Mouse (Mus musculus) megakaryocyte progenitor cell, adult 5-6 weeks (primary cell): Measurements from ENCODE around the gene Pnmal2. TPM values are rescaled to one million over a fixed set of nuclear protein-coding genes. Genes with fewer than 3 reads are reported as not detected.

Source experiments
- ATAC-seq: replicated peaks from 2 replicates; pipeline ENCODE4 v1.8.0; 2016; ENCODE audit warnings: mild to moderate bottlenecking, moderate TSS enrichment, inconsistent platforms; ENCODE audit not compliant: poor library complexity
- total RNA-seq, 2 experiments: library from RNA; stranded (forward) in 1 of 2; stranded (reverse) in 1 of 2; fragments of 157-497, 149-512 nt in 1 of 2; fragments of 200-1000 nt in 1 of 2; gene quantifications; 2 replicates each; pipeline versions ENCODE4 v1.2.3 to v1.2.4; 2015 to 2017

Gene Pnmal2
- not detected in 2 replicates for total RNA-seq (2015)
- total RNA-seq (2017), result 0.20 TPM in 1 of 2 replicates, not detected in the other

DNA sequence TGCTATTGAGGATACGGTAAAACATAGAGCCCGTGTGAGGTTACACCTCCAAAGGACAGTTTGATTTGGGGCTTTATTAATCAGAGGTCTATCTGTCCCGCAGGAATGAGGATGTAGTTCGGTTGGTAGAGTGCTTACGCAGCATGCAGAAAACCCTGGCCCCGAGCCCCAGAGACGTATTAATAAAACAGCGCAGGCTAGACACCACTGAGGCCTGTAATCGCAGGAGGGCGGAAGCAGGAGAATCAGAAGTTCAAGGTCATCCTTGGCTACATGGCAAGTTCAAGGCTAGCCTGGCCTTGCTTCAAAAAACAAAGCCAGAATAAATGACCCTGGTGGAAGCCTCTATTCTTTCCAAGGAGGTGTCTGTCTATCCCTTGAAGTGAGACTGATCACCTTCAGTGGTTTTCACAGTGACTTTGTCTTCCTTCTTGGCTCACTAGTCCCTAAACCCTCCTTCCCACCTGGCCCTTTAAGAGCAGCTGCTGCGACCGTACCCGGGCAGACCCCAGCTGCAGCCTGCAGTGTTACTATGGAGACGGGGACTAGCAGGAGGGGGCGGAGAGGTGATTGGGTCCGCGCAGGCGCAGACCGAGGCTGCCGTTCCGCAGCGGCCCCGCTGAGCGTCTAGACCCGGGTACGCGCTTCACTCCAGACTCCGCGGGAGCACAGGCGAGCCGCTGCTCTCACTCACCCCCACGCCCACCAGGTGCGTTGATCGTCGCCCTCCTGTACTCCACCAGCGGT is at the start of gene Pnmal2:
Gene Pnmal2 (plus strand): TSS at position 622 of the 747 bp plus-strand sequence.
- ATAC-seq, result peak; percentile 72

DNA sequence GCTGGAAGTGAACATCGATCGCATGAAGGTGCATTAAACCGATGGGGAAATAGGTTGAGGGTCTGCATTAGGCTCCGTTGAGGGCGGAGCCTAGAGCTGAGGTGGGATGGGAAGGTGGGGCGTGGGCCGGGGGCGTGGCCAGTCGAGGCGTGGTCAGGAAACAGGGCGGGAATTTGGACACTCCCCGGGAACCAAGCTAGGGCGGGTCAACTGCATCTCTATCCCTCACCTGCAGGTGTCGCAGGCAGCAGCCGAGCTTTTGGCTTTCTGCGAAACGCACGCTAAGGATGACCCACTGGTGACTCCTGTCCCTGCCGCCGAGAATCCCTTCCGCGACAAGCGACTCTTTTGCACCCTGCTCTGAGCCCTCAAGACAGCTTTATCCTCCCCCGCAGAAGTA is 49.5 kb upstream of the Pnmal2 start:
- peak; percentile 71 for ATAC-seq

DNA sequence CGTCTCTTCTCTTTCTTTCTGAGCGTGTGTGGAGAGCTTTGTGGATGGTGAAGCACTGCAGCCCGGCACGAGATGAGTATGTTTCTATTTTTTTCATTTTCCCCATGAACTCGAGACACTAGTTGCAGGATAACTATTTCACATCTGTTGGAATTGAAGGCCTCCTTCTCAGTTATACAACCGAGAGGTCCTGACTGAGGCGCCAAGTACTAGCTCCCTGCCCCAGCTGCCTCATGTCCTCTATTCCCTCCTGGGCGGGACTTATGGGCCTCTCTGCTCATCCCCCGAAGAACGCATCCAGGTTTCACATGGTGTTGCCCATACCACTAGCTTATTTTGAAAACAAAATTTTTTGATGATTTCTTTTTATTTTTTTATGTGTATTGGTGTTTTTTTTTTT is 49.0 kb upstream of the Pnmal2 start:
- ATAC-seq, result no peak

GRCm38 (mm10) chr7:16900526-16900925 is 44.0 kb upstream of the Pnmal2 start:
- ATAC-seq, result no peak

GRCm38 (mm10) chr7:16903439-16903955 is 41.0 kb upstream of the Pnmal2 start:
- ATAC-seq, result peak; percentile 47

DNA sequence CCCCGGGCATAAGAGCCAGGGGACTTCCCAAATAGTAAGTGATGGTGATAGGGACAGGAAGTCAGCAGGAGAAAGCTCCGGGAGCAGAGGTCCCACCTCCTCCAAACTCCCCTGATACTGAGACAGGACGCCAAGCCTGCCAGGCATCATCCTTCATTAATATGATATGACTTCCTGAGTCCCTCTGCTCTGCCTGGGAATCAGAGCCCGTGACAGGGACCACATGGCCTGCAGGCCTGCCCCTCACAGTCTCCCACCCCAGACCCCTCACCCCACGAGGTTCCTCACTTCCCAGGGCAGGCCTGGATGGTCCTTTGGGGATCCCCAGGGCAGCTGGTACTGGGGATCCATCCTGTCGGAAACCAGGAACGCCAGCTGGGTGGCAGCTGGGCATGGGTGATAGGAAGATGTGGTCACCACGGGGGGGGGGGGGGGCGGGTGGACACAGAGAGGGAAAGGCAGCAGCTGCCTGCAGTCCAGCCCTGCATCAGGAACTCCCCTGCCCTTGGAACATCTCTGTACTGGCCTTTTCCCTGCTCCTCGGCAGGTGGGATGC is 40.3 kb upstream of the Pnmal2 start:
- ATAC-seq, result no peak

GRCm38 (mm10) chr7:16905491-16906021 is 38.9 kb upstream of the Pnmal2 start:
- ATAC-seq, result peak; percentile 23; the same call in 1 of the 2 replicates

GRCm38 (mm10) chr7:16906281-16906680 is 38.2 kb upstream of the Pnmal2 start, which contains the start of gene Ptgir:
Gene Ptgir (plus strand): TSS chr7:16906490.
- ATAC-seq, result peak; percentile 12; the same call in 1 of the 2 replicates

DNA sequence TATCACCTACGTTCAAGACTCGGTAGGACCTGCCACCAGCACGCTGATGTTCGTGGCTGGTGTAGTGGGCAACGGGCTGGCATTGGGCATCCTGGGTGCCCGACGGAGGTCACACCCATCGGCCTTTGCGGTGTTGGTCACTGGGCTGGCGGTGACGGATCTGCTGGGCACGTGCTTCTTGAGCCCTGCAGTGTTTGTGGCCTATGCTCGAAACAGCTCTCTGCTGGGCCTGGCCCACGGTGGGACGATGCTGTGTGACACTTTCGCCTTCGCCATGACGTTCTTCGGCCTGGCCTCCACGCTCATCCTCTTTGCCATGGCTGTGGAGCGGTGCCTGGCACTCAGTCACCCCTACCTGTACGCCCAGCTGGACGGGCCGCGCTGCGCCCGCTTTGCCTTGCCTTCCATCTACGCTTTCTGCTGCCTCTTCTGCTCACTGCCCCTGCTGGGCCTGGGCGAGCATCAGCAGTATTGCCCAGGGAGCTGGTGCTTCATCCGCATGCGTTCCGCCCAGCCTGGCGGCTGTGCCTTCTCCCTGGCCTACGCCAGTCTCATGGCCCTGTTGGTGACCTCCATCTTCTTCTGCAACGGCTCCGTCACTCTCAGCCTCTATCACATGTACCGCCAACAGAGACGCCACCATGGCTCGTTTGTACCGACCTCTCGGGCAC is 37.5 kb upstream of the Pnmal2 start:
- no peak for ATAC-seq

- ATAC-seq, result 0 out of 2 replicates have a peak, but pooled peaks have one; percentile 7
These were observed 36.6 kb upstream of the Pnmal2 start for GRCm38 (mm10) chr7:16907842-16908241.

GRCm38 (mm10) chr7:16908367-16908766 is 36.1 kb upstream of the Pnmal2 start:
- peak; percentile 17 for ATAC-seq

GRCm38 (mm10) chr7:16908859-16909258 is 35.6 kb upstream of the Pnmal2 start:
- ATAC-seq, result no peak

GRCm38 (mm10) chr7:16909909-16910308 is 34.6 kb upstream of the Pnmal2 start:
- peak; percentile 64 for ATAC-seq

GRCm38 (mm10) chr7:16911904-16912303 is 32.6 kb upstream of the Pnmal2 start:
- no peak for ATAC-seq

DNA sequence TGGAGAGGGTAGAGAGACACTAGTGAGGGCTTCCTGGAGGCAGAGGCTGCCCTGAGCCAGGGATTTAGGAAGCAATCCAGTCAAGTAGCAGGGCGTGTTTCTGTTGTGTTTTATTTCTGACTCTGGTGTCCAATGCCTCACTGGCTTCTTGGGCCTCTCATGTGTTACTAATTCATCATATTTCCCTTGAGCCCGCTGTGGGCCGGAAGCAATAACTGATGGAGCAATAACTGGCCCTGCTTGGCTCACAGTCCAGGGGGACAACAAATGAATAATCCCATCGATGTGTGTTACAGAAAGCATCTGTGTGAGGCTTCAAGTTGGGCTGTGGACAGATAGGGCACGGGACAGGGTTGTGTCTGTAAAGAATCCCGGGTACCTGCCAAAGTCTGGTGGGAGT is 32.1 kb upstream of the Pnmal2 start:
- 0 out of 2 replicates have a peak, but pooled peaks have one; percentile 9 for ATAC-seq

DNA sequence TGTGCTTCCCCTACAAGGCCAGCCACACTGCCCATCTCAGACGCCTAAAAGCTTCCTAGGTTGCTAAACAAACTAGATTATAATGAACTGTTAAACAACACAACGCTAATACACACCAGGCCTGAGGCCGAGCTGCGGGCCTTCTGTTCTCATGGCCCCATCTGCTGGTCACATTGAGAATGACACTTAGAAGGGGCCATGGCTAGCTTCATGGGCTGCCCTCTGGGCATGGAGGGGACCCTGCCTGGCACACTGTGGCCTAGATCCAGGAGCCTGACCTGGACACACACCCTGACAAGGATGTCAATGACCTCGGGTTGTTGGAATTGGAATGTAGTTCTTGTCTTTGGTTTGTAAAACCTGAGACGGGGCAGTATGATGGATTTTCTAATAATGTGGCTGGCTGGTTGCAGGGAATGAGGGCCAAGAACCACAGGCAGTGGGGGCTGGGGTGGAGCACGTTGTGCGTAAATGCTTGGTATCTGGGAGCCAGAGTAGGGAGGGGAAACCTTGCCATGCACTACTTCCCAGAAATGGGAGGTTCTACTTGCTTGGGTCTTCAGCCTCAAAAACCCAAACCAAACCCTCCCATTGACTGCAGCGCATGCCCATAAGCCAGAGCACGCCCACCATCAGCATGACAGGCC is 30.6 kb upstream of the Pnmal2 start:
- ATAC-seq, result peak; percentile 78

- no peak for ATAC-seq
These were observed 29.8 kb upstream of the Pnmal2 start for GRCm38 (mm10) chr7:16914453-16915343.

DNA sequence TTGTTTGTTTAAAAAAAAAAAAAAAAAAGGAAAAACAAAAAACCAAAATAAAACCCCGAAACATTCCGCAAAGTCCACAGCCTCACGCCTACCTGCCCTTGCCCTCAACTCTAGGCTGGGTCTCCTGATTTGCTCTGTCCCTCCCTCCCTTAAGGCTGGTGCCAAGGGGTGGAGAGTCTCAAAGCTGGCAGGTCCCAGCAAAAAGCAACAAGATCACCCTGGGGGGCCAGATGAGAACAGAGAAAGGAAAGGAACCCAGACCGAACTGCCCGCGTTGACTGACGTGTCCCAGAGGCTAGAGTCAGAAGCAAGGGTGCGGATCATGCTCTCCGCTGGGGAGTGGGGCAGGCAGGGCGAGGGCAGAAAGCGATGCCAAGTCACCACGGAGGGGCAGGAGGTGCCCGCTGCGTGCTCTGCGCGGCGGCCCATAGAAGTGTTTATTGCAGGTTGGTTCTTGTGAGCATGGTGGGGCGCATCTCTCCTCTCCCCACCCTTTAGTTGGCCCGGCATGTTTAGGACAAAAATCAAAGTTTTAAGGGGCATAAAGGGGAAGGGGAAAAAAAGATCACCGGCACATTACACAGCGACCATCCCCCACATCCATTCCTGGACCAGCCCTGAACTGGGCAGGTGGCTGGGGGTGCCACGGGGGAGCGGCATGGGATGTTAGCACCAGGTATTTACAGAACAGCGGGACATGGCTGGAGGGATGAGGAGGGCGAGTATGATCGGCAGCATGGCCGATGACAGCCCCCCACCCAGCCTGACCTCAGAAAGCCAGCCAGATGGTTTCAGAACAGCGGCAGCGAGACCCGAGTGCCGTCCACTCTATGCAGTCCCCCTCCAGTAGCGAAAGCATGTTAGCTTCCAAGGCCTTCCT is 28.8 kb upstream of the Pnmal2 start:
- no peak for ATAC-seq
